Mouse (Mus musculus): ENCODE data around the gene Pdcd6ip. TPM values are rescaled to one million over a fixed set of nuclear protein-coding genes. Genes with fewer than 3 reads are reported as not detected.
"Not testable (repeated sequence)": the region's sequence is repeated elsewhere in the genome, so short reads cannot be mapped to it uniquely, and the experiment has no call there.

Gene Pdcd6ip
- polyA plus RNA-seq, 1 experiment, result 57.6 TPM

GRCm38 (mm10) chr9:113650787-113651186, 57.3 kb downstream of the Pdcd6ip start:
- Histone ChIP-seq H3K4me1 (ENCODE audit: control insufficient read depth, insufficient read depth, insufficient read length, low read length) (no peaks in the 10 kb centered on the region), H3K27ac (replicated peaks; ENCODE audit: low read depth, low read length) (no peak overlapping the region), H3K4me3 (ENCODE audit: insufficient read depth, low read depth, low read length) (no peak overlapping the region)

GRCm38 (mm10) chr9:113649211-113649610, 58.8 kb downstream of the Pdcd6ip start:
- H3K4me3 ChIP-seq (ENCODE audit: insufficient read depth, low read depth, low read length); H3K4me1 ChIP-seq (ENCODE audit: control insufficient read depth, insufficient read depth, insufficient read length, low read length); H3K27ac ChIP-seq (replicated peaks; ENCODE audit: low read depth, low read length): not testable (repeated sequence)

- Histone ChIP-seq H3K4me1 (ENCODE audit: control insufficient read depth, insufficient read depth, insufficient read length, low read length) (no peaks in the 10 kb centered on the region), H3K27ac (replicated peaks; ENCODE audit: low read depth, low read length) (no peak overlapping the region), H3K4me3 (ENCODE audit: insufficient read depth, low read depth, low read length) (no peak overlapping the region)
These were observed 62.3 kb downstream of the Pdcd6ip start for GRCm38 (mm10) chr9:113645837-113646169.

- no peaks in the 10 kb centered on the region for H3K4me1 ChIP-seq (ENCODE audit: control insufficient read depth, insufficient read depth, insufficient read length, low read length)
- no peak overlapping the region for H3K4me3 ChIP-seq (ENCODE audit: insufficient read depth, low read depth, low read length)
- no peak overlapping the region for H3K27ac ChIP-seq (replicated peaks; ENCODE audit: low read depth, low read length)
These were observed 62.8 kb downstream of the Pdcd6ip start for GRCm38 (mm10) chr9:113645153-113645836.

- no peak overlapping the region for H3K4me3 ChIP-seq (ENCODE audit: insufficient read depth, low read depth, low read length)
- H3K27ac ChIP-seq (replicated peaks; ENCODE audit: low read depth, low read length), result no peak overlapping the region
- no peaks in the 10 kb centered on the region for H3K4me1 ChIP-seq (ENCODE audit: control insufficient read depth, insufficient read depth, insufficient read length, low read length)
These were observed 63.4 kb downstream of the Pdcd6ip start for GRCm38 (mm10) chr9:113644701-113645100.

- Histone ChIP-seq H3K4me1 (ENCODE audit: control insufficient read depth, insufficient read depth, insufficient read length, low read length) (no peaks in the 10 kb centered on the region), H3K4me3 (ENCODE audit: insufficient read depth, low read depth, low read length) (no peak overlapping the region), H3K27ac (replicated peaks; ENCODE audit: low read depth, low read length) (no peak overlapping the region)
These were observed 64.0 kb downstream of the Pdcd6ip start for GRCm38 (mm10) chr9:113644076-113644475.

GRCm38 (mm10) chr9:113643669-113644068, 64.4 kb downstream of the Pdcd6ip start:
- no peaks in the 10 kb centered on the region for H3K4me1 ChIP-seq (ENCODE audit: control insufficient read depth, insufficient read depth, insufficient read length, low read length)
- no peak overlapping the region for H3K4me3 ChIP-seq (ENCODE audit: insufficient read depth, low read depth, low read length)

GRCm38 (mm10) chr9:113634986-113635385, 73.1 kb downstream of the Pdcd6ip start:
- Histone ChIP-seq H3K4me1 (ENCODE audit: control insufficient read depth, insufficient read depth, insufficient read length, low read length) (no peaks in the 10 kb centered on the region), H3K4me3 (ENCODE audit: insufficient read depth, low read depth, low read length) (no peak overlapping the region), H3K27ac (replicated peaks; ENCODE audit: low read depth, low read length) (no peak overlapping the region)

More at GRCm38 (mm10) chr9:113643669-113644068, 64.4 kb downstream of the Pdcd6ip start:
- H3K27ac ChIP-seq (replicated peaks; ENCODE audit: low read depth, low read length), result no peak overlapping the region

GRCm38 (mm10) chr9:113633168-113633744, 74.8 kb downstream of the Pdcd6ip start:
- no peaks in the 10 kb centered on the region for H3K4me1 ChIP-seq (ENCODE audit: control insufficient read depth, insufficient read depth, insufficient read length, low read length)

GRCm38 (mm10) chr9:113632350-113633043, 75.6 kb downstream of the Pdcd6ip start:
- no peak overlapping the region for H3K27ac ChIP-seq (replicated peaks; ENCODE audit: low read depth, low read length)

More at GRCm38 (mm10) chr9:113633168-113633744, 74.8 kb downstream of the Pdcd6ip start:
- no peak overlapping the region for H3K4me3 ChIP-seq (ENCODE audit: insufficient read depth, low read depth, low read length)
- no peak overlapping the region for H3K27ac ChIP-seq (replicated peaks; ENCODE audit: low read depth, low read length)

GRCm38 (mm10) chr9:113629632-113630031, 78.4 kb downstream of the Pdcd6ip start:
- Histone ChIP-seq H3K4me1 (ENCODE audit: control insufficient read depth, insufficient read depth, insufficient read length, low read length) (no peaks in the 10 kb centered on the region), H3K27ac (replicated peaks; ENCODE audit: low read depth, low read length) (no peak overlapping the region), H3K4me3 (ENCODE audit: insufficient read depth, low read depth, low read length) (no peak overlapping the region)

More at GRCm38 (mm10) chr9:113632350-113633043, 75.6 kb downstream of the Pdcd6ip start:
- Histone ChIP-seq H3K4me1 (ENCODE audit: control insufficient read depth, insufficient read depth, insufficient read length, low read length) (no peaks in the 10 kb centered on the region), H3K4me3 (ENCODE audit: insufficient read depth, low read depth, low read length) (no peak overlapping the region)

GRCm38 (mm10) chr9:113629191-113629590, 78.9 kb downstream of the Pdcd6ip start:
- H3K4me1 ChIP-seq (ENCODE audit: control insufficient read depth, insufficient read depth, insufficient read length, low read length), result no peaks in the 10 kb centered on the region
- H3K4me3 ChIP-seq (ENCODE audit: insufficient read depth, low read depth, low read length), result no peak overlapping the region
- no peak overlapping the region for H3K27ac ChIP-seq (replicated peaks; ENCODE audit: low read depth, low read length)

GRCm38 (mm10) chr9:113628780-113629179, 79.3 kb downstream of the Pdcd6ip start:
- Histone ChIP-seq H3K27ac (replicated peaks; ENCODE audit: low read depth, low read length) (no peak overlapping the region), H3K4me1 (ENCODE audit: control insufficient read depth, insufficient read depth, insufficient read length, low read length) (no peaks in the 10 kb centered on the region), H3K4me3 (ENCODE audit: insufficient read depth, low read depth, low read length) (no peak overlapping the region)

GRCm38 (mm10) chr9:113626730-113627129, 81.3 kb downstream of the Pdcd6ip start:
- Histone ChIP-seq H3K4me1 (ENCODE audit: control insufficient read depth, insufficient read depth, insufficient read length, low read length) (no peaks in the 10 kb centered on the region), H3K27ac (replicated peaks; ENCODE audit: low read depth, low read length) (no peak overlapping the region), H3K4me3 (ENCODE audit: insufficient read depth, low read depth, low read length) (no peak overlapping the region)

- Histone ChIP-seq H3K4me3 (ENCODE audit: insufficient read depth, low read depth, low read length) (no peak overlapping the region), H3K4me1 (ENCODE audit: control insufficient read depth, insufficient read depth, insufficient read length, low read length) (no peaks in the 10 kb centered on the region), H3K27ac (replicated peaks; ENCODE audit: low read depth, low read length) (no peak overlapping the region)
These were observed 84.0 kb downstream of the Pdcd6ip start for GRCm38 (mm10) chr9:113624086-113624485.

All from brown adipose tissue, adult 24 weeks (tissue).